Mouse (Mus musculus): ENCODE measurements around the gene Ak5.

GRCm38 (mm10) chr3:152712957-152713356, 44.8 kb upstream of the Ak5 start:
- TF ChIP-seq CTCF (IDR thresholded peaks at IDR 0.05; ENCODE audit: low read depth) (peak; percentile 31), EP300 (optimal IDR thresholded peaks at IDR 0.05) (no peak)

All from stomach, postnatal 0 days (tissue).